Mouse (Mus musculus): ENCODE measurements around the gene Wdr93. TPM values are rescaled to one million over a fixed set of nuclear protein-coding genes. Genes with fewer than 3 reads are reported as not detected.

Gene Wdr93
- polyA plus RNA-seq, 1 experiment from 2014 or later: 0.14 TPM

GRCm38 (mm10) chr7:79822092-79822695, 79.2 kb downstream of the Wdr93 start:
- Histone ChIP-seq H3K27ac (replicated peaks; ENCODE audit: low read depth, low read length) (no peak overlapping the region), H3K36me3 (ENCODE audit: control insufficient read depth, insufficient read depth, low read length) (no peaks in the 10 kb centered on the region), H3K4me2 (ENCODE audit: low read length) (no peak overlapping the region), H3K9me3 (ENCODE audit: control insufficient read depth, low read length) (no peaks in the 10 kb centered on the region), H3K9ac (replicated peaks; ENCODE audit: low read length) (no peak overlapping the region), H3K4me1 (ENCODE audit: control insufficient read depth, insufficient read depth, low read length) (no peaks in the 10 kb centered on the region), H3K27me3 (ENCODE audit: control insufficient read depth, insufficient read depth, low read length) (no peaks in the 10 kb centered on the region), H3K4me3 (replicated peaks; ENCODE audit: low read depth, low read length) (no peak overlapping the region)
- ATAC-seq (ENCODE audit: low FRiP score, low TSS enrichment) (no peak), DNase-seq (no peak)
- WGBS: 87% methylated on average over 12 of the region's 12 CpGs

GRCm38 (mm10) chr7:79828341-79828740, 85.4 kb downstream of the Wdr93 start:
- no peak overlapping the region for H3K4me3 ChIP-seq (replicated peaks; ENCODE audit: low read depth, low read length)
- no peaks in the 10 kb centered on the region for H3K4me1 ChIP-seq (ENCODE audit: control insufficient read depth, insufficient read depth, low read length)
- no peak for ATAC-seq (ENCODE audit: low FRiP score, low TSS enrichment)
- H3K27ac ChIP-seq (replicated peaks; ENCODE audit: low read depth, low read length): no peak overlapping the region
- H3K36me3 ChIP-seq (ENCODE audit: control insufficient read depth, insufficient read depth, low read length): no peaks in the 10 kb centered on the region
- H3K27me3 ChIP-seq (ENCODE audit: control insufficient read depth, insufficient read depth, low read length): no peaks in the 10 kb centered on the region
- H3K4me2 ChIP-seq (ENCODE audit: low read length): no peak overlapping the region
- no peak overlapping the region for H3K9ac ChIP-seq (replicated peaks; ENCODE audit: low read length)
- no peaks in the 10 kb centered on the region for H3K9me3 ChIP-seq (ENCODE audit: control insufficient read depth, low read length)
- 72% methylated on average over 3 of the region's 3 CpGs for WGBS
- DNase-seq: no peak

GRCm38 (mm10) chr7:79831145-79831544, 88.2 kb downstream of the Wdr93 start:
- no peak for ATAC-seq (ENCODE audit: low FRiP score, low TSS enrichment)
- H3K4me2 ChIP-seq (ENCODE audit: low read length): no peak overlapping the region
- H3K9ac ChIP-seq (replicated peaks; ENCODE audit: low read length): no peak overlapping the region
- H3K4me3 ChIP-seq (replicated peaks; ENCODE audit: low read depth, low read length): no peak overlapping the region
- WGBS: 81% methylated on average over 6 of the region's 6 CpGs
- H3K4me1 ChIP-seq (ENCODE audit: control insufficient read depth, insufficient read depth, low read length): no peaks in the 10 kb centered on the region
- no peaks in the 10 kb centered on the region for H3K9me3 ChIP-seq (ENCODE audit: control insufficient read depth, low read length)
- H3K27me3 ChIP-seq (ENCODE audit: control insufficient read depth, insufficient read depth, low read length): no peaks in the 10 kb centered on the region
- no peak for DNase-seq
- H3K36me3 ChIP-seq (ENCODE audit: control insufficient read depth, insufficient read depth, low read length): no peaks in the 10 kb centered on the region
- no peak overlapping the region for H3K27ac ChIP-seq (replicated peaks; ENCODE audit: low read depth, low read length)

GRCm38 (mm10) chr7:79831585-79831984, 88.6 kb downstream of the Wdr93 start:
- WGBS: 87% methylated on average over 6 of the region's 6 CpGs
- DNase-seq (no peak), ATAC-seq (ENCODE audit: low FRiP score, low TSS enrichment) (no peak)
- no peaks in the 10 kb centered on the region for H3K36me3 ChIP-seq (ENCODE audit: control insufficient read depth, insufficient read depth, low read length)
- no peaks in the 10 kb centered on the region for H3K9me3 ChIP-seq (ENCODE audit: control insufficient read depth, low read length)
- H3K27ac ChIP-seq (replicated peaks; ENCODE audit: low read depth, low read length): no peak overlapping the region
- H3K9ac ChIP-seq (replicated peaks; ENCODE audit: low read length): no peak overlapping the region
- no peaks in the 10 kb centered on the region for H3K4me1 ChIP-seq (ENCODE audit: control insufficient read depth, insufficient read depth, low read length)
- no peak overlapping the region for H3K4me3 ChIP-seq (replicated peaks; ENCODE audit: low read depth, low read length)
- H3K27me3 ChIP-seq (ENCODE audit: control insufficient read depth, insufficient read depth, low read length): no peaks in the 10 kb centered on the region
- H3K4me2 ChIP-seq (ENCODE audit: low read length): no peak overlapping the region

- no peak overlapping the region for H3K27ac ChIP-seq (replicated peaks; ENCODE audit: low read depth, low read length)
- no peaks in the 10 kb centered on the region for H3K27me3 ChIP-seq (ENCODE audit: control insufficient read depth, insufficient read depth, low read length)
- no peaks in the 10 kb centered on the region for H3K4me1 ChIP-seq (ENCODE audit: control insufficient read depth, insufficient read depth, low read length)
- H3K4me2 ChIP-seq (ENCODE audit: low read length): no peak overlapping the region
- no peak overlapping the region for H3K9ac ChIP-seq (replicated peaks; ENCODE audit: low read length)
- H3K4me3 ChIP-seq (replicated peaks; ENCODE audit: low read depth, low read length): no peak overlapping the region
- H3K36me3 ChIP-seq (ENCODE audit: control insufficient read depth, insufficient read depth, low read length): no peaks in the 10 kb centered on the region
- DNase-seq (no peak), ATAC-seq (ENCODE audit: low FRiP score, low TSS enrichment) (no peak)
- H3K9me3 ChIP-seq (ENCODE audit: control insufficient read depth, low read length): no peaks in the 10 kb centered on the region
These were observed 90.0 kb downstream of the Wdr93 start for GRCm38 (mm10) chr7:79832980-79833379.

- 91% methylated on average over 6 of the region's 6 CpGs for WGBS
- H3K4me1 ChIP-seq (ENCODE audit: control insufficient read depth, insufficient read depth, low read length): no peaks in the 10 kb centered on the region
These were observed 92.2 kb downstream of the Wdr93 start for GRCm38 (mm10) chr7:79835196-79835595.

More at GRCm38 (mm10) chr7:79835196-79835595, 92.2 kb downstream of the Wdr93 start:
- Histone ChIP-seq H3K4me2 (ENCODE audit: low read length) (no peak overlapping the region), H3K27me3 (ENCODE audit: control insufficient read depth, insufficient read depth, low read length) (no peaks in the 10 kb centered on the region), H3K4me3 (replicated peaks; ENCODE audit: low read depth, low read length) (no peak overlapping the region), H3K36me3 (ENCODE audit: control insufficient read depth, insufficient read depth, low read length) (no peaks in the 10 kb centered on the region), H3K27ac (replicated peaks; ENCODE audit: low read depth, low read length) (no peak overlapping the region), H3K9ac (replicated peaks; ENCODE audit: low read length) (no peak overlapping the region), H3K9me3 (ENCODE audit: control insufficient read depth, low read length) (no peaks in the 10 kb centered on the region)
- ATAC-seq (ENCODE audit: low FRiP score, low TSS enrichment) (no peak), DNase-seq (no peak)

Other genes with a start within 250 kb of the Wdr93 start
- gene Rhcg, start 125.5 kb upstream of the Wdr93 start, polyA plus RNA-seq (2014; fragmentation: Nextera tagmentation; extraction: Ambion mirVana): 2.6 and 3.1 TPM in 2 replicates
- gene Ticrr, start 83.0 kb upstream of the Wdr93 start, polyA plus RNA-seq (2014; fragmentation: Nextera tagmentation; extraction: Ambion mirVana): 1.3 and 2.5 TPM in 2 replicates
- gene Kif7, start 27.4 kb upstream of the Wdr93 start, polyA plus RNA-seq (2014; fragmentation: Nextera tagmentation; extraction: Ambion mirVana): 1.8 and 2.4 TPM in 2 replicates
- 0.13 and 1.1 TPM in 2 replicates for gene Plin1, start 10.3 kb upstream of the Wdr93 start, polyA plus RNA-seq (2014; fragmentation: Nextera tagmentation; extraction: Ambion mirVana)
- gene Pex11a, start within 50 bp of the Wdr93 start, polyA plus RNA-seq (2014; fragmentation: Nextera tagmentation; extraction: Ambion mirVana): 10.1 and 11.4 TPM in 2 replicates
- 0.23 and 0.33 TPM in 2 replicates for gene Mesp1, start 50.6 kb downstream of the Wdr93 start, polyA plus RNA-seq (2014; fragmentation: Nextera tagmentation; extraction: Ambion mirVana)
- gene Mesp2, start 67.6 kb downstream of the Wdr93 start, polyA plus RNA-seq (2014; fragmentation: Nextera tagmentation; extraction: Ambion mirVana): 1.1 and 1.8 TPM in 2 replicates
- gene Anpep, start 117.9 kb downstream of the Wdr93 start, polyA plus RNA-seq (2014; fragmentation: Nextera tagmentation; extraction: Ambion mirVana): 2.1 and 4.1 TPM in 2 replicates
- gene Ap3s2, start 177.5 kb downstream of the Wdr93 start, polyA plus RNA-seq (2014; fragmentation: Nextera tagmentation; extraction: Ambion mirVana): 43.6 and 51.1 TPM in 2 replicates
- gene Arpin, start 192.2 kb downstream of the Wdr93 start, polyA plus RNA-seq (2014; fragmentation: Nextera tagmentation; extraction: Ambion mirVana): 15.4 and 17.9 TPM in 2 replicates